Mouse (Mus musculus) stomach, postnatal 0 days (tissue): ENCODE measurements around the gene Gfod1. TPM values are rescaled to one million over a fixed set of nuclear protein-coding genes. Genes with fewer than 3 reads are reported as not detected.
A peak's percentile ranks its signal among the peaks of the same experiment; 100 is the strongest.

Experiments used
- ATAC-seq: fragments of 200-750 bp; cut with Nextera tagmentation; 2 replicates; pipeline ENCODE4 v1.8.0; 2017; ENCODE audit not compliant: low FRiP score, low TSS enrichment
- DNase-seq: peaks from one replicate; pipeline ENCODE4 v3.0.0-alpha.2; 2016; ENCODE audit warnings: low spot score
- H3K27ac ChIP-seq: fragments of 300-500 bp; sonication (generic); replicated peaks from 2 replicates; pipeline ENCODE4 v1.5.1; 2014; ENCODE audit warnings: mild to moderate bottlenecking, control low read depth
- H3K27me3 ChIP-seq: fragments of 300-500 bp; sonication (generic); 2 replicates; pipeline ENCODE4 v1.6.1; 2014; ENCODE audit warnings: low read length; ENCODE audit not compliant: control insufficient read depth, insufficient read depth
- H3K36me3 ChIP-seq: fragments of 300-500 bp; sonication (generic); 2 replicates; pipeline ENCODE4 v1.6.1; 2014; ENCODE audit warnings: low read length, mixed read lengths; ENCODE audit not compliant: control insufficient read depth, insufficient read depth
- H3K4me1 ChIP-seq: fragments of 300-500 bp; sonication (generic); replicated peaks from 2 replicates; pipeline ENCODE4 v1.6.1; 2014; ENCODE audit warnings: antibody characterized with exemption; ENCODE audit not compliant: control insufficient read depth, insufficient read depth
- H3K4me2 ChIP-seq: fragments of 300-500 bp; sonication (generic); replicated peaks from 2 replicates; pipeline ENCODE4 v1.6.1; 2014; ENCODE audit warnings: low read depth, mild to moderate bottlenecking, control low read depth, moderate library complexity
- H3K4me3 ChIP-seq: fragments of 300-500 bp; sonication (generic); 2 replicates; pipeline ENCODE4 v1.5.1; 2014; ENCODE audit warnings: low read depth, low read length, control low read depth
- H3K9ac ChIP-seq: fragments of 300-500 bp; sonication (generic); 2 replicates; pipeline ENCODE4 v1.6.1; 2014; ENCODE audit warnings: mild to moderate bottlenecking, low read length, control low read depth, mixed read lengths
- H3K9me3 ChIP-seq: fragments of 300-500 bp; sonication (generic); 2 replicates; pipeline ENCODE4 v1.6.1; 2016; ENCODE audit warnings: low read length; ENCODE audit not compliant: control insufficient read depth
- CTCF ChIP-seq: IDR thresholded peaks from 2 replicates; pipeline ENCODE4 v1.5.1; 2016; ENCODE audit warnings: antibody characterized with exemption, low read depth, mild to moderate bottlenecking, moderate library complexity
- EP300 ChIP-seq: optimal IDR thresholded peaks from 2 replicates; pipeline ENCODE3; 2016; ENCODE audit warnings: antibody characterized with exemption
- WGBS: fragments of 180-500 bp; shearing (Covaris S2); extraction: QIAGEN DNeasy Blood & Tissue Kit; methylation state at CpG from one replicate; pipeline ENCODE4 v1.1.7; 2014; 5-methylcytosine and 5-hydroxymethylcytosine counted together
- polyA plus RNA-seq: library from polyadenylated mRNA; unstranded; fragments of >200 nt; fragmentation: Nextera tagmentation; extraction: Ambion mirVana; gene quantifications from 2 replicates; pipeline ENCODE4 v1.2.1, GENCODE M21; 2015

Gfod1 gene
- polyA plus RNA-seq, result 0.57 and 1.1 TPM in 2 replicates

DNA sequence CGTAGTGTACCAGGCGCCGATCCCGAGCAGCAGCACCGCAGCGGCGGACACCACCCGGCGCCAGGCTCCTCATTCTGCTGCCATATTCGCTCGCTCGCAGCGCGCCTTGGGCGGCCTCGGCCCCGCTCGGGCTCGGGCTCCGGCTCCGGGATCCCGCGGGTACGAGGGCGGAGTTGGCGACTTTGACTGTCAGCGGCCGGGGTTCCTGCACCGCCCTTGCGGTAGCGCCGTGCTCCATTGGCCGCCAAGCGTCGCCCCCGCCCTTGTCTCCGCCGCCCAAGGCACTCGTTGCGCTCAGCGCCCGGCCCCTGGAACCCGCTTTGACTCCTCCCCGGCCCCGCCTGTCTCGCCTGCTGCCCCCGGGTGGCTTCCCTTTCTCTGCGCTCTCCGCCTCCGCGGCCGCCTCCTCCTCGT lies at the start of gene Gfod1:
TSS of gene Gfod1 (minus strand) at position 155 of the 414 bp plus-strand sequence.
- H3K27ac ChIP-seq, result peak within 1 kb of the TSS; percentile 87
- no peaks in the 10 kb centered on the region for H3K36me3 ChIP-seq
- no peaks in the 10 kb centered on the region for H3K9me3 ChIP-seq
- WGBS, result 1% methylated on average over 46 of the region's 53 CpGs
- no peak for TF ChIP-seq EP300
- TF ChIP-seq CTCF, result peak; percentile 64
- H3K4me3 ChIP-seq, result peak within 1 kb of the TSS; percentile 67
- H3K4me2 ChIP-seq, result peak within 1 kb of the TSS; percentile 99
- DNase-seq (peak; percentile 98), ATAC-seq (peak; percentile 97)
- H3K9ac ChIP-seq, result peak within 1 kb of the TSS; percentile 69
- no peaks in the 10 kb centered on the region for H3K27me3 ChIP-seq
- H3K4me1 ChIP-seq, result peaks cover 2% of the 10 kb centered on the region; the same call in 1 of the 2 replicates

DNA sequence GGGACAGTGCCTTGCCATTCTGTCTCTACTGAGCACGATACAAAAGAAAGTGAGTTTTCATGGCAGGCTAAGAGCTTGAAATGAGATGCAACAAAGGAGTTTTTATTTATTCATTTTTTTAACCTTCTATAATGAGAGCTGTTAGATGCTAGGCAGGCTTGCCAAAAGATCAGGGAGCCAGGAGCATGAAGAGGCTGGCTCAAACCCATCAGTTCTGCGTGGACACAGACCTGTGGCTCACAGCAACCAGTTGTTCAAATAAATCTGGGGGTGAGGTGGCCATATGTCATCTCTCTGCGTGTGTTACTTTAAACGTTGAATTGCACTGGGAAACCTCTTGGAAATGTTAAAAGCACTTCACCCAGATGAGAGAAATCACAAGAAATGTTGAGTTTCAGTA lies 49.4 kb upstream of the Gfod1 start:
- H3K9ac ChIP-seq, result no peak overlapping the region
- no peaks in the 10 kb centered on the region for H3K36me3 ChIP-seq
- no peak overlapping the region for H3K27ac ChIP-seq
- ATAC-seq, result no peak
- no peaks in the 10 kb centered on the region for H3K4me1 ChIP-seq
- H3K27me3 ChIP-seq, result no peaks in the 10 kb centered on the region
- DNase-seq, result no peak
- TF ChIP-seq EP300 (no peak), CTCF (no peak)
- 47% methylated on average over 4 of the region's 4 CpGs for WGBS
- H3K4me3 ChIP-seq, result no peak overlapping the region
- H3K9me3 ChIP-seq, result no peaks in the 10 kb centered on the region
- H3K4me2 ChIP-seq, result no peak overlapping the region

DNA sequence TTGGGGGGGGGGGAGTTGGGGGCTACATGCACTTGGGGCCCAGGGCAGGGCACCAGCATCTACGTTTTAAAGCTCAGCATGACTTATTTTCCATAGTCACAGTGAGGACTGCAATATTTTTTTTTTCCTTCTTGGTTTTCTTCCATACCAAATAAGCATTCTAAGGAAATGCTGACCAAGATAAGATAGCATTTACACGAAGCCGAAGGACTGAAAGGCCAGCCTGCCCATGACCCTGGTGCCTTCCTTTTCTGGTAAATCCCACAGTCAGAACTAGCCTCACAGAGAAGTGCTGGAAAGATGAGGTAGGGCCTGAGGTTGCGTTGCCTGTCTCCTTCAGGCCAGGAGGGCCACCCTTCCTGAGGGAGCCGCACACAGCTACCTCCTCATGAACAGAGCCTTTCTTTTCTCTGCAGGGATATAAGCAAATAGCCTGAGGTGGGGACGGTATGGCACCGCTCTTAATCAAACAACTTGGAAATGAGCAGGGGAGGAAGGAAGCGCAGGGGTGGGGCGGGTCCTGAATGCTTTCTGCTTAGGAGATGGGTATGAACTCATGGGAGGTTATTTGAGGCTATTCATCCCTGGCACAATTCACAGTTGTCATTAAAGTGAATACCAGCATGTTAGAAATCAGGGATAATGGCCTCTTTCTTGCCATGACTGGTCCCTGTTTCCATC lies 46.7 kb upstream of the Gfod1 start:
- Histone ChIP-seq H3K4me1 (no peaks in the 10 kb centered on the region), H3K36me3 (no peaks in the 10 kb centered on the region), H3K9ac (no peak overlapping the region), H3K27ac (no peak overlapping the region), H3K9me3 (no peaks in the 10 kb centered on the region), H3K4me2 (no peak overlapping the region), H3K4me3 (no peak overlapping the region), H3K27me3 (no peaks in the 10 kb centered on the region)
- 50% methylated on average over 9 of the region's 9 CpGs for WGBS
- no peak for TF ChIP-seq CTCF
- TF ChIP-seq EP300, result no peak
- ATAC-seq, result no peak
- DNase-seq, result peak; percentile 20

DNA sequence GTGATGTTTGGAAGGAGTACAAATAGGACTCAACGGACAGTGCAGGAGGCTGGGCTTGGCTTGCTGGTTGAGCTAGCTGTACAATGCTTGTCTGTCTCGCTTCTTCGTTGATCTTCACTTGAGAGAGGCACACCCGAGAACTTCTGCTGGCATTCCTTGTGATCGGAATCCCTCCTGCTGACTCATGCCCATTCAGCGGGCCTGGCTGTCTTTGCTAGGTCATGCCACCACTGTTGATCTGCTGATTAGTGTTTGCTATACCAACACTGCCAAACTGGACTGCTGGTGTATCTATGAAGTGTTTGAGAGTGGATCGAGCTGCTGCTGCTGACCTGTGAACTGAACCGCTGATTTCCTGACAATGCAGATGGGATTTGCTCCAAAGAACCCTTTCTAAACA lies 45.4 kb upstream of the Gfod1 start:
- ATAC-seq, result 0 out of 2 replicates have a peak, but pooled peaks have one; percentile 15
- H3K27me3 ChIP-seq, result no peaks in the 10 kb centered on the region
- no peaks in the 10 kb centered on the region for H3K9me3 ChIP-seq
- DNase-seq, result no peak
- H3K36me3 ChIP-seq, result no peaks in the 10 kb centered on the region
- WGBS, result 63% methylated on average over 8 of the region's 8 CpGs
- no peak overlapping the region for H3K4me2 ChIP-seq
- H3K4me3 ChIP-seq, result no peak overlapping the region
- H3K4me1 ChIP-seq, result no peaks in the 10 kb centered on the region
- TF ChIP-seq CTCF (no peak), EP300 (no peak)
- H3K27ac ChIP-seq, result no peak overlapping the region
- H3K9ac ChIP-seq, result no peak overlapping the region

DNA sequence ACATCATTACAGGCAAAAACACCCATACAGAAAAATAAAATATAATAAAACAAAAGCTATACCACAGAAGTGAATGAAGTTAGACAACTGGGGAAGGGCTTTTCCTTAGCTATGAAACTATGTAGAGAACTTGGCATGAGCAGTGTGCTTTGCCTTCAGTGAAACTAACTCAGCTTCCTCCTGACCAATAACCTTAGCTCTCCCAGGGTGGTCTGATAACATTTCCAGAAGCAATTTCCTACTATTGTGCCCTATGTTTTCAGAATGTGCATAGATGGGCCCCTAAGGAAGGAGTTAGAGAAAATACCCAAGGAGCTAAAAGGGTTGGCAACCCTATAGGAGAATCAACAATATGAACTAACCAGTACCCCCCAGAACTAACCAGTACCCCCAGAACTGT lies 42.9 kb upstream of the Gfod1 start:
- H3K4me3 ChIP-seq, result no peak overlapping the region
- H3K27ac ChIP-seq, result no peak overlapping the region
- H3K4me1 ChIP-seq, result no peaks in the 10 kb centered on the region
- no peak overlapping the region for H3K9ac ChIP-seq
- DNase-seq (no peak), ATAC-seq (no peak)
- H3K27me3 ChIP-seq, result no peaks in the 10 kb centered on the region
- no peaks in the 10 kb centered on the region for H3K36me3 ChIP-seq
- H3K9me3 ChIP-seq, result no peaks in the 10 kb centered on the region
- TF ChIP-seq EP300, result no peak
- TF ChIP-seq CTCF, result no peak
- H3K4me2 ChIP-seq, result no peak overlapping the region

DNA sequence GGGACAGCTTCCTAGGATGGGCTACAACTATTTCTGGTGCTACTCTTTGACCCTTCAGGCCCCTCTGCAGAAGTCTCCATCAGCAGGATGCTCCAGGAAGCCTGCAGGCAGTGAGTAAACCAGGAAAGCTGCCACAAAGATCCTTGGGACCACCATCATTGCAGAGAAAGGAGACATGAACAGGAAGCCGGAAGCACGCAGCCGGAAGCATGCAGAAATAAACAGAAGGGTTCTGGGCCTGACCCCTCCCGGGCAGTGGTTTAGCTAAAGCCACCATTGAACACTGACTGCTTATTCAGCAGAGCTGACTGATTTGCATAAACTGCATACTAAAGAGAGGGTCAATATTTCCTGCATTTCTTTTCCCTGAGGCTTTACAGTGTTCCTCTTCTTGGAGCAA lies 34.7 kb upstream of the Gfod1 start:
- TF ChIP-seq CTCF, result no peak
- no peak for TF ChIP-seq EP300
- 0 out of 2 replicates have a peak, but pooled peaks cover 6% of the 10 kb centered on the region for H3K4me1 ChIP-seq
- H3K4me2 ChIP-seq, result no peak overlapping the region
- H3K36me3 ChIP-seq, result no peaks in the 10 kb centered on the region
- no peak overlapping the region for H3K9ac ChIP-seq
- no peak for DNase-seq
- H3K27ac ChIP-seq, result no peak overlapping the region
- H3K27me3 ChIP-seq, result no peaks in the 10 kb centered on the region
- WGBS, result 46% methylated on average over 4 of the region's 4 CpGs
- ATAC-seq, result no peak
- H3K9me3 ChIP-seq, result no peaks in the 10 kb centered on the region
- no peak overlapping the region for H3K4me3 ChIP-seq
